Mouse (Mus musculus) C2C12 (cell line): Measurements from ENCODE around the gene Vmn1r196.

ENCODE experiments used
- CEBPB ChIP-seq: IDR thresholded peaks from one replicate; pipeline ENCODE4 v1.6.1; 2011; ENCODE audit warnings: low read depth, mild to moderate bottlenecking, control low read depth, moderate library complexity
- CTCF ChIP-seq: IDR thresholded peaks from one replicate; pipeline ENCODE4 v1.5.1; 2011; ENCODE audit not compliant: control insufficient read depth, insufficient read depth, insufficient read length
- MAX ChIP-seq: IDR thresholded peaks from one replicate; pipeline ENCODE4 v1.6.1; 2011; ENCODE audit warnings: mild to moderate bottlenecking, control low read depth
- MYOD1 ChIP-seq: IDR thresholded peaks from one replicate; pipeline ENCODE4 v1.6.1; 2011; ENCODE audit warnings: low read depth; ENCODE audit not compliant: control insufficient read depth, insufficient read length
- MYOG ChIP-seq: IDR thresholded peaks from one replicate; pipeline ENCODE4 v1.6.1; 2011; ENCODE audit not compliant: control insufficient read depth, insufficient read length; ENCODE audit errors: extremely low read depth
- USF1 ChIP-seq: IDR thresholded peaks from one replicate; pipeline ENCODE4 v1.6.1; 2011; ENCODE audit warnings: low read depth, mild to moderate bottlenecking, control low read depth, moderate library complexity

- TF ChIP-seq CTCF (no peak), USF1 (no peak), MYOG (no peak), MYOD1 (no peak), CEBPB (no peak), MAX (no peak)
Measured at GRCm38 (mm10) chr13:22315361-22315760, 25.6 kb downstream of the Vmn1r196 start.
